Mouse (Mus musculus) mature B cell (primary cell): ENCODE results near the gene Meltf.

ENCODE experiments used
- in situ Hi-C: fragments of 300-500 bp; cut with MboI; formaldehyde crosslinking; loops from 2 replicates; pipeline ENCODE4 v1.14.3; 2019

Gene Meltf

GRCm38 (mm10) chr16:31893396-31894141 lies 15.0 kb downstream of the Meltf start:
- in situ Hi-C loops, result no loop called here

DNA sequence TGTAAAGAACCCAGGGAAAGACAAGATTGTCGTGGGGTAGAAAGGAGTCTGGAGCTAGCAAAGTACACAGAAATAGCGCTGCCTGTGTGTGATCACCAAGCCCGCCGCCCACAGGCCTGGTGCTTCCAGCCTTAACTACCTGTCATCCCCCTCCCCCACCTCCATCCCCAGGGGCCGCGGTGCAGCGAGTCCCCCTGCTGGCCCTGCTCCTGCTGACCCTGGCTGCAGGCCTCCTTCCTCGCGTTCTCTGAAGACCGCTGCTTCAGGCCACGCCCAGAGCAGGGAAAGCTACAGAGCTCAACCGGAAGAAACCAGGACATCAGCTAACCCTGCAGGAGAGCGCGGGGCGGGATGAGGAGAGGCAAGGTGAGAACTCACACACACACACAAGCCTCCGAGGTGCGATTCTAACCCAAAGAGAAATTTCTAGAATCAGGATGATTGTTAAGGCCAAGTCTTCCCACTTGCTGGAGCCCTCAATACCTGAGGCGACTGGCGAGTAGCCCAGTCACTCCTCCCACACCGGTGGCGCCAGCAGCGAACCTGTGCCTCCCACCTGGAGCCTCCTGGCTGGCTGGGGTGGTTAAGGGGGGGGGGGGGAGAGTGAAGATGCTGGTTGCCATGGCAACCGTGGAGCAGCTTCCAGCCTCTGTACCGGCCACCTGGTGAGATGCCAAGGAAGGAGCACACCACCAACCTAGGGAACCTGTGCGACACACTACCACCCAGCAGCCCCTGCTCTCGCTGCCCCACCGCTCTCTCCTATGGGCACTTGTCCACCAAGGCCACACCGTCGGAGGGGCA lies 18.6 kb downstream of the Meltf start:
- in situ Hi-C loops, result no loop called here

GRCm38 (mm10) chr16:31898546-31899326 lies 20.1 kb downstream of the Meltf start:
- in situ Hi-C loops, result no loop called here

- in situ Hi-C loops, result no loop called here
These were observed 23.3 kb downstream of the Meltf start for GRCm38 (mm10) chr16:31901886-31902285.

- in situ Hi-C loops, result no loop called here
These were observed 24.6 kb downstream of the Meltf start for GRCm38 (mm10) chr16:31903239-31903638.

- in situ Hi-C loops, result no loop called here
These were observed 26.7 kb downstream of the Meltf start for GRCm38 (mm10) chr16:31905331-31905730.

DNA sequence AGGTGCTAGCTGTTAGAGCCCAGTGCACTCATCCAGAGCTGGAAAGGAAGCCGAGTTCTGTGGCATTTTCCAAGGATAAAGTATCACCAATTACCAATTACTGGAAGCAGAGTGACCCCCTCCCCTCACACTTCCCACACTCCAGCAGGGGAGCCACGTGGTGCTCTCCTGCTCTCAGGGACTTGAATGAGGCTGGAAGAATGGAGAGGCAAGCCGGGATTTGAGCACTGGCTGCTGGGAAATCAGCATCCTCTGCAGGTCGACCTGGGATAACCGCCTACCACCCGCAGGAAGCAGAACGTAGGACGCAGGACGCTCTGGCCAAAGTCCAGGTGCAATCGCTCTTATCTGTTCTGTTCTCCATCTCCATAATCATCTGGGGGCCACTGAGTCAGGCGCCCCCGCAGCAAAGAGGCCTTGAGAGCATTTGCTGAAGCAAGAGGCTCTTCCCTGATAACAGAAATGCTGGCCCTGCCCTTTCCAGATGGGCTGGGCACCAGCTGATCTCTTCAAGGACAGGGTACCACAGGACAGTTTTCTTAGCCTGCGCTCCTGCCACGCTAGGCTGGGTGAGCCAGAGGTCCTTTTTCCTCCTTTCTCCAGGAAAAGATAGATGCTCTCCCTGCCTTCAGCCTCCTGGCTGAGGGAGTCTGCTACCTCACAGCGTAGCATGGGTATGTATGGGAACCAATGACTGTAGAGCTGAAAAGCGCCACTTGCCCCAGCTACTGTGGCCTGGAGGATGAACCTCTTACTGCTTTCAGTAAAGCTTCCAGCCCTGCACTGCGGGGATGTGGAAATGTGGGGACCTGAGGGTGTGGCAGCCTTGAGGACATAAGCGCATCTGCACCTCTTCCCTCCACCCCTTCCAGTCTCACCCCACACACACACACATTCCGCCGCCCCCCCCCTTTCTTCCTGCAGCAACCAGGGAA lies 27.5 kb downstream of the Meltf start:
- in situ Hi-C loops, result no loop called here

GRCm38 (mm10) chr16:31906896-31907295 lies 28.3 kb downstream of the Meltf start:
- in situ Hi-C loops, result no loop called here

- in situ Hi-C loops, result no loop called here
These were observed 30.3 kb downstream of the Meltf start for GRCm38 (mm10) chr16:31908959-31909358.

DNA sequence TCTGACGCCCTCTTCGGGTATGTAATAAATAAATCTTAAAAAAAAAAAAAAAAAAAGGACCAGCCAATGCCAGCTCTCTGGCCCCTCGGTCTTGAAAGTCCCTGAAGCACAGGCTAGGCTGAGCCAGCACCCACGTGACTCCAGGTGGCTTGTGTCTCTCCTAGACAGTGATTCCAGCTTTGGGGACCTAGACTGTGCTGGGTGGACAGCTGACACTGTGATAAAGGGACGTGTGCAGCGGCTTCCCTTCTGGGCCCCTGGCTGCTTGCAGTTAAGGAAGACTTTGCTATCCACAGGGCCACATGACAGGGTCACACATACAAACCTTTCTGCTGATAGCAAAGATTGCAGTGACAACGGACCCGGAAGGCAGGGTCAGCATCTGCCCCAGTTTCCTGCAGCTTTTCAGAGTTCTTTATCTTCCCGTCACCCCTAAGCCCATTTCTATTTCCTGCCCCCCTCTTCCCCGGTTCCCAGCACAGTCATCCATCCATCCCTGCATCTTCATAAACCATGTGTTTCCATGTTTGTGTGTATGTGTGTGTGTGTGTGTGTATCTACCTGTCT lies 31.8 kb downstream of the Meltf start:
- in situ Hi-C loops, result no loop called here

DNA sequence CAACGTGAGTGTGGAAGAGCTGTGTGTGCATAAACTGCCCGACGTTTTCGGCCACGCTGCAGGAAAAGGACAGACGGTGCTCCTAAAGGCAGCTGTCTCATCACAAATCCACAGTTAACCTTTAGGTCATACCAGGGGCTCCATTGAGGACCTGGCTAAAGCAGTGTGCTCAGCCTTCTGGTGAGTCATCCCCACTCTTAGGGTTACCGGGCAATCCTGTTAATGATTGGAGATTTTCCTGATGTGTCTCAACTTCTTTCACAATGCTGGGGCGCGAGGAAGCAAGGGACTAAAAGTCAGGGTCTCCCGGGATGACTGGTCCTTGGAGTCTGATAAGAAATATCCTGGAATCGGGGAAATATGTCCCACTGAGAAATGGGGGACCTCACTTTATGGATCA lies 39.2 kb downstream of the Meltf start:
- in situ Hi-C loops, result no loop called here

DNA sequence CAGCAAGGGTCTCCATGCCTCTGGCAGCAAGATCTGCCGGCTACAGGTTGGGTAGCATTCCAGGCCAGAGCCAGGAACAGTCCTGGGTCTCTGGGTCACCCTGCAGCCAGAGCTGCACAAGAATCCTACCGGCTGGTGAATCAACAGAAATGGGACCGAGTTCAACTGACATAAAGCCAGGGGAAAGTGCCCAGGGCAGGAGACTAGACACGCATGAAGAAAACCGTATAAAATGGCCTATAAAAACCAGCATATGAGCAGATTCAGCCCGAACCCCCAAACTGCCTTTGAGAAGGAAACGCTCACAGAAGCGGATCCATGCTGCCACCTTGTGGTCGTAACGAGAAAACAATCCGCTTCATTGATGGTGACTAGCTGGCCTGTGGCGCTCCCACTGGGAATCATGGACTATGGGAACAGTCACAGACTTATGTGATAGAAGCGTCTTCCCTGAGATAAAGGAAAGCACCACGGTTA lies 39.7 kb downstream of the Meltf start:
- in situ Hi-C loops, result no loop called here

GRCm38 (mm10) chr16:31924368-31924767 lies 45.8 kb downstream of the Meltf start:
- in situ Hi-C loops, result no loop called here

DNA sequence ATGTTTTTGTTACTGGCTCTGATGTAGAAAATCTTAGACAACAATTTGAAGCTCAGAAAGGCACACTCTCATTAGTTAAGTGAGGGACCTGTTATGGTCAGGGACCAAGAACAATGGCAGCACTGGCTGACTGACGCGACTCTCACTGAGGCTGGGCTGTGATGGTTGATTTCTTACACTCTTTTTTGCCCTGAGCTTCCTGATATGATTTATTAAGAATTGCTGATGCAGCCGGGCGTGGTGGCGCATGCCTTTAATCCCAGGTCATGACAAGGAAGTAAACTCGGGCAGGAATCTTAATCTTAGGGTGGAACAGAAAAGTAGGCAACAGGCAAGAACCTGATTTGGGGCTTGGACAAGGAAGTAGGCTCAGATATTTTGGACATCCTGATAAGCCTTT lies 47.5 kb downstream of the Meltf start:
- in situ Hi-C loops, result no loop called here

GRCm38 (mm10) chr16:31926547-31927182 lies 48.1 kb downstream of the Meltf start:
- in situ Hi-C loops, result no loop called here

GRCm38 (mm10) chr16:31927412-31927811 lies 48.8 kb downstream of the Meltf start:
- in situ Hi-C loops, result no loop called here

DNA sequence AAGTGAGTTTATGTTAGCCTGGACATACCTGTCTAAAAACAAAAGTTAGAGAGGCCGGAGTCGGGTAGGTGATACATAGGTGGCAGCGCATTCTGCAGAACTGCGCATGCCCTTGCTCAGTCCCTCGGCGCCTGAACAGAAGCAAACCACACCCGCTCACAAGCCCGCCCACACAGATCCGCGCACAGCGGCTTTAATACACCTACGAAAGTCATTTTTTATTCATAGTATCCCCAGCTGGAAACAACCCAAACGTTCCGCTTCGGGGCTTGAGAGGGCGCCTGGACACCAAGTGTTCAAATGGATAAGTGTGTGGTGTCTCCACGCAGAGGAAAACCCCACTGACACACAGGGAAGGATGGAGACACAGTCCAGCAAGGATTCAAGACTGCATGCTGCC lies 52.7 kb downstream of the Meltf start:
- in situ Hi-C loops, result no loop called here

- in situ Hi-C loops, result no loop called here
These were observed 53.6 kb downstream of the Meltf start for GRCm38 (mm10) chr16:31932255-31932654.

GRCm38 (mm10) chr16:31932840-31933697 lies 54.5 kb downstream of the Meltf start:
- in situ Hi-C loops, result no loop called here
